Mouse (Mus musculus) small intestine, adult 2 months (tissue): ENCODE results near the gene Map3k15.

Source experiments
- CTCF ChIP-seq: fragments of 200-500 bp; IDR thresholded peaks from 2 replicates; pipeline ENCODE4 v1.5.1; 2012; ENCODE audit warnings: low read depth, mild to moderate bottlenecking, control low read depth, inconsistent platforms, low read length, moderate library complexity, mixed read lengths; ENCODE audit not compliant: insufficient replicate concordance, insufficient read length; ENCODE audit errors: extremely low read depth
- POLR2A ChIP-seq: fragments of 200-500 bp; IDR thresholded peaks from 2 replicates; pipeline ENCODE4 v1.6.1; 2012; ENCODE audit warnings: low read depth, mild to moderate bottlenecking, control low read depth, inconsistent platforms, low read length, moderate library complexity

GRCm38 (mm10) chrX:160116074-160116473 is 127.8 kb downstream of the Map3k15 start:
- TF ChIP-seq CTCF (no peak), POLR2A (no peak)
